Mouse (Mus musculus): ENCODE measurements at regions not wholly inside any gene's neighbourhood (a gene's known extent, or its start where the extent isn't known, plus 50 kb on each side); places are given as distances from the start of the nearest gene placed in this dataset.

- DNase-seq (ENCODE audit: extremely low spot score in 1 of 2, low spot score in 1 of 2) = no peak
These were observed 1022.4 kb upstream of the Adgrl4 start for GRCm38 (mm10) chr3:150415277-150415676.

GRCm38 (mm10) chr3:150416447-150416846 lies 1021.2 kb upstream of the Adgrl4 start:
- no peak for DNase-seq (ENCODE audit: extremely low spot score in 1 of 2, low spot score in 1 of 2)

- no peak for DNase-seq (ENCODE audit: extremely low spot score in 1 of 2, low spot score in 1 of 2)
These were observed 1009.7 kb upstream of the Adgrl4 start for GRCm38 (mm10) chr3:150427965-150428364.

GRCm38 (mm10) chr3:150431291-150431690 lies 1006.4 kb upstream of the Adgrl4 start:
- no peak for DNase-seq (ENCODE audit: extremely low spot score in 1 of 2, low spot score in 1 of 2)

GRCm38 (mm10) chr3:150435199-150435598 lies 1002.5 kb upstream of the Adgrl4 start:
- DNase-seq (ENCODE audit: extremely low spot score in 1 of 2, low spot score in 1 of 2) = no peak

- DNase-seq (ENCODE audit: extremely low spot score in 1 of 2, low spot score in 1 of 2) = no peak
These were observed 1001.7 kb upstream of the Adgrl4 start for GRCm38 (mm10) chr3:150435818-150436607.
